Mouse (Mus musculus) frontal cortex, adult (tissue): ENCODE data around the gene Gpr160.

ENCODE experiments used
- ATAC-seq: cut with Nextera tagmentation; 2 replicates; pipeline ENCODE4 v1.9.2; 2017; ENCODE audit warnings: mild to moderate bottlenecking, moderate library complexity, mixed read lengths; ENCODE audit not compliant: low TSS enrichment

Gpr160 gene

DNA sequence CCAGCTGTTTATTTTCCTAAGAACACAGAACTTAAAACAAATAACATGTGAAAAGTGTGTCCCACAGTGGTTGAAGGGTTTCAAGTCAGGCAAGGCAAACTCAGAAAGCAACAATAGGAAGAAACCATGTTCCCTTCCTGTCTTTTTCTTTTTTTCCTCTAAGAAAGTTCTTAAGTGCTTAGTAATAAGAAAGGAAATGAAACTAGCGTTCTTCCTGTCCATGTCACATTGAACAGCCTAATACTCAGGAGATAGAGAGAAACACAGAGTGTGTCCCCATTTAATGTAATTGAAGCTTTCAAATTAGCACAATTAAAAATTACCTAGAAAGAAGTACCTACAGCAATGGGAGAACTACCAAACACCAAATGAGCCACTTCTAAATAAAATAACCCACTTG lies 48.9 kb downstream of the Gpr160 start:
- no peak for ATAC-seq

- no peak for ATAC-seq
Measured at GRCm38 (mm10) chr3:30917160-30917559, 61.4 kb downstream of the Gpr160 start.

GRCm38 (mm10) chr3:30927664-30928063 lies 71.9 kb downstream of the Gpr160 start:
- ATAC-seq: no peak

DNA sequence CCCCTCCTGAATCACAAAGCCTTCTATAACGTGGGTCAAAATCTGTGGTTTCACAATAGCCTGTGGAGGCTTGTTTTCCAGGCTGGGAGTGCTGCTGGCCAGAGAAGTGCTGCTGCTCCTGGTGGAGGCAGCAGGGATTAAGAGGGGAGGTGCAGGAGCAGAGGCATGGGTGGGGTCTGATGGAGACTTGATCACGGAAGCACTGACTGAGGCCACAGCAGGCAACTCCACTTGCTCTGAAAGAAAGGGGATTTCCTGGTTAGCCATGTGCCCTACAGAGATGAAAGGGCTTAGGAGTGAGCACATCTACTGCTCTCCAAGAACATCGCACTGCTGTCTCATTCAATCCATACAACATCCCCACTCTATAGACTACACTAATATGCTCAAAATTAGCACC lies 74.1 kb downstream of the Gpr160 start:
- no peak for ATAC-seq

DNA sequence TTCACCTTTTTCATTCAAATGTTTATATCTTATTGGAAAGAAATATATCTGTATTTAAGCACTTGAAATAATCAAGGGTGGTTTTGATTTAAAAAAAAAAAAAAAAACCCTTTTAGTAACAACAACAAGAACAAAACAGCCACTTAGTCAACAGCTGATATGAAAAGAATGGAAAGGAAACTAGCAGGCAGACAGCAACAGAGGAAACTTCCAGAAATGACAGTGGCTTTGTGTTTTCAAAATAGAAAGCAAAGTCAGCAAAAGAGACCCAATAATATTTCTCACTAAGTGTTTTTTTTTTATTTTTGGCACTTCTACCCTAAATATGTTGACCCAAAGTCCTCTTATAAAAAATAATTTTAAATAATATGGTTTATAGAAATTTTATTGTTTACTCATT lies 78.6 kb downstream of the Gpr160 start:
- ATAC-seq: no peak
